ENCODE assay signal across 29 mouse cellular contexts in genomic region chr2:145941403-145941802, GRCm38 (mm10). TPM values are rescaled to one million over a fixed set of nuclear protein-coding genes. Genes with fewer than 3 reads are reported as not detected.
DNase-seq lines count a peak whose midpoint lies in the region; ATAC-seq and TF ChIP-seq lines count a peak whose summit lies in the region.
"Had no signal": no experiment of that assay in that cellular context is flagged by ENCODE, and none has a peak within 500 bp of the region (broad histone marks: within the 10 kb centered on the region; RNA-seq: fewer than 3 reads in every experiment).

No protein-coding gene starts in this region.

- H3K9ac ChIP-seq in lung, embryonic 16.5 days (ENCODE audit: low read length), result no peak overlapping the region
- H3K9ac ChIP-seq in hindbrain, postnatal 0 days (replicated peaks; ENCODE audit: low read length), result no peak overlapping the region
- H3K9ac ChIP-seq: embryonic facial prominence, embryonic 13.5 days; forebrain, embryonic 12.5 days; heart, embryonic 13.5 days; hindbrain, embryonic 12.5 days; hindbrain, embryonic 15.5 days had no signal

- H3K4me2 ChIP-seq in lung, embryonic 16.5 days (ENCODE audit: low read depth, low read length), result no peak overlapping the region
- H3K4me2 ChIP-seq in hindbrain, postnatal 0 days (ENCODE audit: low read depth, low read length), result no peak overlapping the region
- H3K4me2 ChIP-seq: embryonic facial prominence, embryonic 13.5 days; forebrain, embryonic 12.5 days; heart, embryonic 13.5 days; hindbrain, embryonic 12.5 days; hindbrain, embryonic 15.5 days had no signal

- TF ChIP-seq CTCF in hindbrain, postnatal 0 days (IDR thresholded peaks at IDR 0.05; ENCODE audit: low read depth), result no peak

- H3K27me3 ChIP-seq in lung, embryonic 16.5 days (ENCODE audit: control insufficient read depth, insufficient read depth, low read depth, low read length), result no peaks in the 10 kb centered on the region
- H3K27me3 ChIP-seq in hindbrain, postnatal 0 days (ENCODE audit: insufficient read depth, low read length), result no peaks in the 10 kb centered on the region
- H3K27me3 ChIP-seq: embryonic facial prominence, embryonic 13.5 days; hindbrain, embryonic 12.5 days; hindbrain, embryonic 15.5 days had no signal

- peak; percentile 23 for DNase-seq in R1 (ENCODE audit: low read depth, low spot score)
- DNase-seq in lung, postnatal 14 days, result peak; percentile 8
- DNase-seq in hindbrain, postnatal 0 days (ENCODE audit: low spot score), result no peak
- DNase-seq in urinary bladder, postnatal 14 days (ENCODE audit: low spot score), result no peak
- DNase-seq in thymus, postnatal 25 days, result no peak
- DNase-seq: adrenal gland, adult 2 months; adrenal gland, postnatal 14 days; cerebellum, adult 11 months; cerebellum, adult 8-10 months; cerebellum, postnatal 10 days; cerebellum, postnatal 36 days; embryo, embryonic 11 days; gastrocnemius, postnatal 10 days; gastrocnemius, postnatal 36 days; heart, adult 2 months had no signal

- H3K4me1 ChIP-seq in lung, embryonic 16.5 days (replicated peaks; ENCODE audit: control insufficient read depth, insufficient read depth, low read length), result no peaks in the 10 kb centered on the region; the same call in 1 of the 2 replicates
- no peaks in the 10 kb centered on the region for H3K4me1 ChIP-seq in hindbrain, postnatal 0 days (ENCODE audit: insufficient read depth, low read length)
- H3K4me1 ChIP-seq: embryonic facial prominence, embryonic 10.5 days; hindbrain, embryonic 15.5 days had no signal

- H3K27ac ChIP-seq in lung, embryonic 16.5 days (ENCODE audit: low read length), result no peak overlapping the region
- no peak overlapping the region for H3K27ac ChIP-seq in hindbrain, postnatal 0 days
- H3K27ac ChIP-seq: embryonic facial prominence, embryonic 10.5 days; embryonic facial prominence, embryonic 13.5 days; forebrain, embryonic 12.5 days; heart, adult 2 months; heart, embryonic 10.5 days; heart, embryonic 13.5 days; hindbrain, embryonic 12.5 days; hindbrain, embryonic 15.5 days had no signal

- peak; percentile 45; the same call in 1 of the 2 replicates for ATAC-seq in lung, embryonic 16.5 days (ENCODE audit: low read depth)
- ATAC-seq in hindbrain, postnatal 0 days, result no peak
- ATAC-seq: CD4-positive, CD25-positive, alpha-beta regulatory T cell, adult 4 months; forebrain, embryonic 16.5 days had no signal

- no peaks in the 10 kb centered on the region for H3K9me3 ChIP-seq in lung, embryonic 16.5 days (ENCODE audit: control insufficient read depth, low read length)
- no peaks in the 10 kb centered on the region for H3K9me3 ChIP-seq in hindbrain, postnatal 0 days (ENCODE audit: low read length)
- H3K9me3 ChIP-seq: embryonic facial prominence, embryonic 10.5 days; embryonic facial prominence, embryonic 13.5 days; forebrain, embryonic 12.5 days; heart, embryonic 10.5 days; heart, embryonic 13.5 days; hindbrain, embryonic 12.5 days; hindbrain, embryonic 15.5 days had no signal

- H3K36me3 ChIP-seq in lung, embryonic 16.5 days (ENCODE audit: control insufficient read depth, insufficient read depth, low read length), result no peaks in the 10 kb centered on the region
- no peaks in the 10 kb centered on the region for H3K36me3 ChIP-seq in hindbrain, postnatal 0 days (ENCODE audit: insufficient read depth, low read length)
- H3K36me3 ChIP-seq: embryonic facial prominence, embryonic 10.5 days; embryonic facial prominence, embryonic 13.5 days; forebrain, embryonic 12.5 days; heart, embryonic 10.5 days; heart, embryonic 13.5 days; hindbrain, embryonic 12.5 days; hindbrain, embryonic 15.5 days had no signal

- 41% methylated on average over 3 of the region's 3 CpGs for WGBS in lung, embryonic 16.5 days
- 73% methylated on average over 3 of the region's 3 CpGs for WGBS in hindbrain, postnatal 0 days

- H3K4me3 ChIP-seq in lung, embryonic 16.5 days (ENCODE audit: low read length), result no peak overlapping the region
- no peak overlapping the region for H3K4me3 ChIP-seq in hindbrain, postnatal 0 days (ENCODE audit: low read length)
- H3K4me3 ChIP-seq: embryonic facial prominence, embryonic 10.5 days; embryonic facial prominence, embryonic 13.5 days; erythroblast, embryonic 14.5 days; forebrain, embryonic 12.5 days; heart, adult 2 months; heart, embryonic 10.5 days; heart, embryonic 13.5 days; hindbrain, embryonic 12.5 days; hindbrain, embryonic 15.5 days had no signal

RNA-seq across cellular contexts. Expression of gene Crnkl1, which starts 6.6 kb away (rescaled TPM):
- 25.9 and 27.4 TPM in 2 replicates for polyA plus RNA-seq in lung, embryonic 16.5 days (2015; fragmentation: Nextera tagmentation; extraction: Ambion mirVana)
- total RNA-seq in hindbrain, postnatal 0 days (2014; rRNA removed), result 12.3 and 14.6 TPM in 2 replicates
- 15.1 and 19.6 TPM in 2 replicates for polyA plus RNA-seq in hindbrain, postnatal 0 days (2015; fragmentation: Nextera tagmentation; extraction: Ambion mirVana)

RNA-seq across cellular contexts. Expression of gene Cfap61, which starts 6.8 kb away (rescaled TPM):
- polyA plus RNA-seq in lung, embryonic 16.5 days (2015; fragmentation: Nextera tagmentation; extraction: Ambion mirVana), result 2.3 and 2.5 TPM in 2 replicates
- total RNA-seq in hindbrain, postnatal 0 days (2014; rRNA removed), result 2.6 and 4.1 TPM in 2 replicates
- 3.7 and 5.4 TPM in 2 replicates for polyA plus RNA-seq in hindbrain, postnatal 0 days (2015; fragmentation: Nextera tagmentation; extraction: Ambion mirVana)
- total RNA-seq: gastrocnemius, adult 18-20 months; gastrocnemius, postnatal 36 days; granulocyte monocyte progenitor cell, adult 5-6 weeks; hematopoietic stem cell, adult 5-6 weeks had no signal
- polyA plus RNA-seq: CD4-positive, CD25-positive, alpha-beta regulatory T cell, adult 4 months; erythroblast, embryonic 14.5 days had no signal

RNA-seq across cellular contexts. Expression of gene Naa20, which starts 39.5 kb away (rescaled TPM):
- polyA plus RNA-seq in lung, embryonic 16.5 days (2015; fragmentation: Nextera tagmentation; extraction: Ambion mirVana), result 151 and 152 TPM in 2 replicates
- total RNA-seq in hindbrain, postnatal 0 days (2014; rRNA removed), result 104 and 105 TPM in 2 replicates
- 166 and 168 TPM in 2 replicates for polyA plus RNA-seq in hindbrain, postnatal 0 days (2015; fragmentation: Nextera tagmentation; extraction: Ambion mirVana)

Comparison
In these comparisons a context has a peak if more than half of its experiments do, and no peak if none do; other contexts are left out.
1. DNase-seq: peak in R1 (single experiment) and lung, postnatal 14 days (single experiment); none in hindbrain, postnatal 0 days (single experiment), urinary bladder, postnatal 14 days (single experiment) and thymus, postnatal 25 days (single experiment).